Mouse (Mus musculus): ENCODE data around the gene Bean1. TPM values are rescaled to one million over a fixed set of nuclear protein-coding genes. Genes with fewer than 3 reads are reported as not detected.

Gene Bean1
- polyA plus RNA-seq, 1 experiment from 2014 or later: 0.20 TPM

GRCm38 (mm10) chr8:104186827-104187226 lies 16.6 kb downstream of the Bean1 start:
- no peaks in the 10 kb centered on the region for H3K9me3 ChIP-seq
- H3K36me3 ChIP-seq (replicated peaks): no peaks in the 10 kb centered on the region

GRCm38 (mm10) chr8:104187622-104188021 lies 17.4 kb downstream of the Bean1 start:
- H3K27me3 ChIP-seq (replicated peaks; ENCODE audit: low read depth, poor library complexity, severe bottlenecking): 0 out of 2 replicates have a peak, but pooled peaks cover 8% of the 10 kb centered on the region
- no peaks in the 10 kb centered on the region for H3K36me3 ChIP-seq (replicated peaks)
- no peaks in the 10 kb centered on the region for H3K9me3 ChIP-seq
- DNase-seq (ENCODE audit: low spot score): no peak
- peaks cover 16% of the 10 kb centered on the region for H3K4me1 ChIP-seq
- H3K27ac ChIP-seq (replicated peaks): no peak overlapping the region
- WGBS: 89% methylated on average over 6 of the region's 6 CpGs
- H3K4me3 ChIP-seq: no peak overlapping the region

More at GRCm38 (mm10) chr8:104186827-104187226, 16.6 kb downstream of the Bean1 start:
- no peak for DNase-seq (ENCODE audit: low spot score)
- 90% methylated on average over 4 of the region's 4 CpGs for whole genome bisulfite sequencing
- Histone ChIP-seq H3K27ac (replicated peaks) (no peak overlapping the region), H3K4me3 (no peak overlapping the region), H3K4me1 (peaks cover 16% of the 10 kb centered on the region), H3K27me3 (replicated peaks; ENCODE audit: low read depth, poor library complexity, severe bottlenecking) (0 out of 2 replicates have a peak, but pooled peaks cover 8% of the 10 kb centered on the region)

GRCm38 (mm10) chr8:104188459-104188858 lies 18.2 kb downstream of the Bean1 start:
- 76% methylated on average over 5 of the region's 5 CpGs for WGBS
- Histone ChIP-seq H3K27ac (replicated peaks) (no peak overlapping the region), H3K27me3 (replicated peaks; ENCODE audit: low read depth, poor library complexity, severe bottlenecking) (0 out of 2 replicates have a peak, but pooled peaks cover 8% of the 10 kb centered on the region), H3K4me3 (no peak overlapping the region), H3K36me3 (replicated peaks) (no peaks in the 10 kb centered on the region), H3K4me1 (peaks cover 16% of the 10 kb centered on the region), H3K9me3 (no peaks in the 10 kb centered on the region)
- no peak for DNase-seq (ENCODE audit: low spot score)

DNA sequence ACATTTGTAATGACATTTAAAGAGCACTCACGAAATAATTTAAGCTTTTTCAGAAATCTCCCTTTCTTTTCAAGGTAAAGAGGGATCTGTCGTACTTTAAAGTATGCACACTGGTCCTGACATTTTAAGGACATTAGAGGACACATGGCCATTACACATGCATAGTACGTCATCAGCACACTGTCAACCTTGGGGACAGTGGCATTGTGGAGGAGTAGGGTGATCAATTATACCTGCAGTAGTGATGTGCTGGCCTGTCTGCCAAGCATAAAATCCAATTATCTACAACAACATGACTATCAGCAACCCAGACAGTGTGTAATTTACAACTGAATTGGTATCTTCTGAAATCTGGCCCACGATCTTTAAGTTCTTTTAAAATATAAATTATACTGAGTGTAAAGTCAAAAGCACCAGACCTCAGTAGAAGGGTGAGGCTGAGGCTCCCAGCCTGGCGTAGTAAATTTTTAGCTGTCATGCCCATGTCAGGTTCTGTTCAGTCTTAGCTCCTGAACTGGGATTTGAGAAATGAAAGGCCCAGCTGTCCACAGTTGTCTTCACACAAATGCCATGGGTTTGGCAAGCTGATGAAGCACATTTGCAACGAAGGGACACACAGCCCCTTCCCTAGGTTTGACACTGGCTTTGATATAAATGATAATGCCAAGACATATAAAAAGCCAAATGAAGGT lies 20.7 kb downstream of the Bean1 start:
- Histone ChIP-seq H3K4me3 (no peak overlapping the region), H3K27ac (replicated peaks) (no peak overlapping the region), H3K9me3 (no peaks in the 10 kb centered on the region), H3K27me3 (replicated peaks; ENCODE audit: low read depth, poor library complexity, severe bottlenecking) (0 out of 2 replicates have a peak, but pooled peaks cover 8% of the 10 kb centered on the region), H3K36me3 (replicated peaks) (no peaks in the 10 kb centered on the region), H3K4me1 (peaks cover 8% of the 10 kb centered on the region)
- DNase-seq (ENCODE audit: low spot score): no peak
- 84% methylated on average over 6 of the region's 6 CpGs for WGBS

DNA sequence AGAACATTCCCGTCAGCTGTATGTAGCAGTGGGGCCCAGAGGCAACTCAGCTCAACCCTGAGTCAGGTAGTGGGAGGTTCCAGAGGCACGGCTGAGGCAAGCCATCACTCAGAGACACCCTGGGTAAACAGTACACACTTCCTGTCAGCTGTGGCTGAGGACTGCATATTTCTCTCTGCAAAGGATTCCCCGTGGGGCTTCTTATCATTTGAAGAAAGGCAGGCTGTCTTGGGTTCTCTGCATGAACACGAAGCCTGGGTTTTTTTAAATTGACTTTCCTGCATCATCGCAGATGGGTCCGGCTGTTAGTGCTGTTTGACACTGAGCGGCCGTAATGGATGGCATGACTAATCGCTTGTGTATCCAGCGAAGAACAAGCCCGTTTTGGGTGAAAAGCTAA lies 21.3 kb downstream of the Bean1 start:
- 0 out of 2 replicates have a peak, but pooled peaks cover 8% of the 10 kb centered on the region for H3K27me3 ChIP-seq (replicated peaks; ENCODE audit: low read depth, poor library complexity, severe bottlenecking)
- H3K36me3 ChIP-seq (replicated peaks): no peaks in the 10 kb centered on the region
- no peak overlapping the region for H3K4me3 ChIP-seq
- no peak overlapping the region for H3K27ac ChIP-seq (replicated peaks)
- no peaks in the 10 kb centered on the region for H3K9me3 ChIP-seq
- H3K4me1 ChIP-seq: peaks cover 8% of the 10 kb centered on the region
- DNase-seq (ENCODE audit: low spot score): no peak
- 47% methylated on average over 11 of the region's 11 CpGs for WGBS

GRCm38 (mm10) chr8:104199802-104200201 lies 29.6 kb downstream of the Bean1 start:
- Histone ChIP-seq H3K36me3 (replicated peaks) (no peaks in the 10 kb centered on the region), H3K27ac (replicated peaks) (no peak overlapping the region), H3K4me3 (no peak overlapping the region), H3K9me3 (no peaks in the 10 kb centered on the region), H3K27me3 (replicated peaks; ENCODE audit: low read depth, poor library complexity, severe bottlenecking) (no peaks in the 10 kb centered on the region; the same call in 1 of the 2 replicates), H3K4me1 (no peaks in the 10 kb centered on the region)
- no peak for DNase-seq (ENCODE audit: low spot score)
- 75% methylated on average over 5 of the region's 5 CpGs for WGBS

DNA sequence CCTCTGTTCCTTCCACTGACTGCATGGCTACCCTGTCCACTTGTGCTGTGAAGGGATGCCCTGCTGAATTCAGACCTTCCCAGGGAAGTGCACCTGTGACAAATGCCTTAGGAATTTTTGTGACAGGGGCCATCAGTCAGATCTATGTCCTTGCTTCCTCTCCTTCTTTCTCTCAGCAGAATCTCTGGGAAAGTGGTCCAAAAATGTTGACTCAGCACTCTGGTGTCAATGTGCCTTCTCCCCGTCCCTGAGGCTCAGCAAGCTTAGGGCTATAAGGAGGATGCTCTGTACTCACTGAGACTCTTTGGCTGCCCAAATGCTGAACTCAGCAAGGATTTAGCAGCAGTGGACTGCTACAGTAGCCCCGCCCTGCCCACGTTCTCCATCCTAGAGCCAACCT lies 31.4 kb downstream of the Bean1 start:
- Histone ChIP-seq H3K4me3 (no peak overlapping the region), H3K36me3 (replicated peaks) (no peaks in the 10 kb centered on the region), H3K27ac (replicated peaks) (no peak overlapping the region), H3K27me3 (replicated peaks; ENCODE audit: low read depth, poor library complexity, severe bottlenecking) (no peaks in the 10 kb centered on the region; the same call in 1 of the 2 replicates), H3K4me1 (no peaks in the 10 kb centered on the region), H3K9me3 (no peaks in the 10 kb centered on the region)
- 79% methylated on average over 3 of the region's 3 CpGs for WGBS
- DNase-seq (ENCODE audit: low spot score): no peak

GRCm38 (mm10) chr8:104202320-104202719 lies 32.1 kb downstream of the Bean1 start:
- Histone ChIP-seq H3K4me1 (no peaks in the 10 kb centered on the region), H3K27ac (replicated peaks) (no peak overlapping the region), H3K36me3 (replicated peaks) (no peaks in the 10 kb centered on the region), H3K27me3 (replicated peaks; ENCODE audit: low read depth, poor library complexity, severe bottlenecking) (no peaks in the 10 kb centered on the region; the same call in 1 of the 2 replicates), H3K4me3 (no peak overlapping the region), H3K9me3 (no peaks in the 10 kb centered on the region)
- DNase-seq (ENCODE audit: low spot score): no peak
- WGBS: 84% methylated on average over 4 of the region's 4 CpGs

DNA sequence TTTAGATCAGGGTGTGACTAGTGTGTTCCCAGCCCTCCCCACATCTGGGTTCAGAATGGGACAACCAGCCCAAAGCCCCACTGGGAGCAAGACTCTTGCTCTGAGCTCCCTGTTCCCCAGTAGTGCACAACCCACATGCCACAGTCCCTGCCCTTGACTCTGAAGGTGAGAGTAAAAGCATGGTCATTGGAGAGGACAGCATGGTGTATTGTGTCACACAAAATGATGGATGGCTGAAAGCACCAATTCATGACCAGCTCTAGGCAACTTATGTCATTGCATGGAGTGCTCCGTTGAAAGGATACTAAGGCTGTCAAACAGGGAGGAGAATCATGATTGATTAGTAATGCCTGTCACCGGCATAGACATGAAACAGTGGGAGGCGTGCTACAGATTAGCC lies 35.0 kb downstream of the Bean1 start:
- no peaks in the 10 kb centered on the region for H3K9me3 ChIP-seq
- no peak for DNase-seq (ENCODE audit: low spot score)
- no peak overlapping the region for H3K4me3 ChIP-seq
- no peaks in the 10 kb centered on the region for H3K36me3 ChIP-seq (replicated peaks)
- no peaks in the 10 kb centered on the region for H3K4me1 ChIP-seq
- H3K27me3 ChIP-seq (replicated peaks; ENCODE audit: low read depth, poor library complexity, severe bottlenecking): no peaks in the 10 kb centered on the region; the same call in 1 of the 2 replicates
- WGBS: 76% methylated on average over 3 of the region's 3 CpGs
- H3K27ac ChIP-seq (replicated peaks): no peak overlapping the region

GRCm38 (mm10) chr8:104217601-104218000 lies 47.4 kb downstream of the Bean1 start:
- Histone ChIP-seq H3K36me3 (replicated peaks) (no peaks in the 10 kb centered on the region), H3K4me1 (0 out of 2 replicates have a peak, but pooled peaks cover 6% of the 10 kb centered on the region), H3K27ac (replicated peaks) (no peak overlapping the region), H3K4me3 (no peak overlapping the region), H3K9me3 (no peaks in the 10 kb centered on the region), H3K27me3 (replicated peaks; ENCODE audit: low read depth, poor library complexity, severe bottlenecking) (peaks cover 17% of the 10 kb centered on the region)
- DNase-seq (ENCODE audit: low spot score): no peak
- 87% methylated on average over 5 of the region's 5 CpGs for WGBS

DNA sequence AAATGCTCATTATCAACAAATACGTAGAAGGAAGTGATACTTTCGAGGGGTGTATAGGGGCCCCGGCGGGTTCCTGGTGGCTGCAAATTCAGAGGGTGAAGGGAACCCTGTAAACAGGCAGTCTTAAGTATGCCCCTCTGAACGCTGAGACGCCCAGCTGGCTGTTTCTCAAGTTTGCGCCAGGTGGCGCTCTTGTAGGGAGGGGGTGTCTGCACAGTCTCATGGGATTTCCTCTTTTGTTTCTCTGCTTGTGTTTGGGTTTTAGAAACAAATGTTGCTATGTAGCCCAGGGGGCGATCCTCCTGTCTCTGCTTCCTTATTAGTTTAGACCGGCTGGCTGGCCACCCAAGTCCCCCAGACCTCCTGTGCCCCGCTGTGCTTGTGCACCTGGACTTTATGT lies 48.8 kb downstream of the Bean1 start:
- no peak overlapping the region for H3K4me3 ChIP-seq
- H3K27me3 ChIP-seq (replicated peaks; ENCODE audit: low read depth, poor library complexity, severe bottlenecking): peaks cover 17% of the 10 kb centered on the region
- H3K9me3 ChIP-seq: 0 out of 2 replicates have a peak, but pooled peaks cover 1% of the 10 kb centered on the region
- peaks cover 5% of the 10 kb centered on the region; the same call in 1 of the 2 replicates for H3K36me3 ChIP-seq (replicated peaks)
- DNase-seq (ENCODE audit: low spot score): peak; percentile 59
- 22% methylated on average over 11 of the region's 11 CpGs for WGBS
- 0 out of 2 replicates have a peak, but pooled peaks cover 6% of the 10 kb centered on the region for H3K4me1 ChIP-seq
- H3K27ac ChIP-seq (replicated peaks): no peak overlapping the region

DNA sequence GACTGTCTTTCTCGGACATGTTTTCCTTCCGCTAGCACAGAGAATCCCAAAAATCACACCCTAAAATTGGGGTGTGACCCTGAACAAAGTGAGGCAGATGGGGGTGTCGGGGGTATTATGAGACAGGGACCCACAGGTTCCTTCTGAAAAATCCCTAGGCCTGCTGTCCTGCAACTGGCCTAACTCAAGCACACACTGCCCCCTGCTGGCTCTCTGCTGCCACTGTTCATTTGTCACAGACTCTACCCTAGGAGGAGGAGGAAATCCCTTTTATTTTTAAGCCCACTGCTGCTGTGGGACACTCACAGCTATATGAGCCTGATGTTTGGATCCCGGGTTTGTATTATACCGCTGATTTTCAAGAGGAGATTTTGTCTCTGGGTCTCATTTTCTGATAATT lies 49.6 kb downstream of the Bean1 start:
- peaks cover 17% of the 10 kb centered on the region for H3K27me3 ChIP-seq (replicated peaks; ENCODE audit: low read depth, poor library complexity, severe bottlenecking)
- DNase-seq (ENCODE audit: low spot score): peak; percentile 84
- 0 out of 2 replicates have a peak, but pooled peaks cover 6% of the 10 kb centered on the region for H3K4me1 ChIP-seq
- H3K9me3 ChIP-seq: 0 out of 2 replicates have a peak, but pooled peaks cover 4% of the 10 kb centered on the region
- H3K4me3 ChIP-seq: no peak overlapping the region
- WGBS: 41% methylated on average over 5 of the region's 5 CpGs
- peaks cover 12% of the 10 kb centered on the region; the same call in 1 of the 2 replicates for H3K36me3 ChIP-seq (replicated peaks)
- H3K27ac ChIP-seq (replicated peaks): no peak overlapping the region

DNA sequence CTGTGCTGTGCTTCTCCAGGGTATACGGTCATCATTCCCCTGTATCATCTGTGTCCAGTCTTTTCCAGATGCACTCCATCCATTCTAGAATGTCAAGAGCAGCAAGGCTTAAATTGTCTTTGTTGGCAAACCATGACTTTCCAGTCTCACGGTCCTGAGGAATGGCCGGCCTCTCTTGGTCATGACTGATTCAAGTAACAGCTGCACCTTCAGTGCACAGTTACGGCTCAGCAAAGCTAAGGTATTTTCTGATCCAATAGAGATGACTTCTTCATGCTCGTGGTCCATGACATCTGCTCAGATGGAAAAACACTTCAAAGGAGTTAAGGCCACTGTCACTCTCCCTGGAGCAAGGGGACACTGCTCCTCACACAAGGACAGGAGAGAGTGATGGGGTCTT lies 56.8 kb downstream of the Bean1 start:
- DNase-seq (ENCODE audit: low spot score): no peak
- H3K4me1 ChIP-seq: no peaks in the 10 kb centered on the region
- no peaks in the 10 kb centered on the region for H3K27me3 ChIP-seq (replicated peaks; ENCODE audit: low read depth, poor library complexity, severe bottlenecking)
- H3K27ac ChIP-seq (replicated peaks): no peak overlapping the region
- no peak overlapping the region for H3K4me3 ChIP-seq
- H3K9me3 ChIP-seq: 0 out of 2 replicates have a peak, but pooled peaks cover 4% of the 10 kb centered on the region
- WGBS: 88% methylated on average over 5 of the region's 5 CpGs
- peaks cover 82% of the 10 kb centered on the region for H3K36me3 ChIP-seq (replicated peaks)

Data from embryonic facial prominence, embryonic 10.5 days (tissue).